12 mouse cellular contexts compared by ENCODE assay signal in the genomic region with DNA sequence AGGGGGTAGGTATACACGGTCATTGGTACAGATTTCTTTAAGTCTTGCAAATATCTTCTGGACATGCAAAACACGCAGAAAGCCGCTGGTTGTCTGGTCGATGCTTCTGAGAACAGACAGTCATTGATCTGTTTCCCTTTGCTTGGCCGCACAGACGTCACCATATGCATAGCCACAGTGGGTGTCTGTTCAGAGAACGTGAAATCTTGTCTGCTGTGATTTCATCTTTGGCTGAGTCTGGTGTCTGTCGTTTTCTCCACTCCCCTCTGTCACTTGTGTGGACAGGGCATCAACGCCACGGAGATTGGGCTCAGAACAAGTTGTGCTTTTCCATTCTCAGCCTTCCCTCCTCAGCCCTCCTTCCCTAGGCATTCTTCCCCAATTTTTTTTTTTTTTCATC.
DNase-seq lines count a peak whose midpoint lies in the region; ATAC-seq lines count a peak whose summit lies in the region.
"Had no signal": no experiment of that assay in that cellular context is flagged by ENCODE, and none has a peak within 500 bp of the region (broad histone marks: within the 10 kb centered on the region; RNA-seq: fewer than 3 reads in every experiment).

No protein-coding gene starts in this region.

- no peak overlapping the region for H3K4me3 ChIP-seq in forebrain, embryonic 10.5 days
- H3K4me3 ChIP-seq in forebrain, embryonic 11.5 days (ENCODE audit: low read depth, low read length), result no peak overlapping the region
- no peak overlapping the region for H3K4me3 ChIP-seq in hindbrain, embryonic 10.5 days
- H3K4me3 ChIP-seq: liver, embryonic 13.5 days had no signal

- no peaks in the 10 kb centered on the region for H3K27me3 ChIP-seq in forebrain, embryonic 10.5 days (ENCODE audit: poor library complexity, severe bottlenecking)
- no peaks in the 10 kb centered on the region for H3K27me3 ChIP-seq in forebrain, embryonic 11.5 days (ENCODE audit: control insufficient read depth, insufficient read depth, low read length)
- H3K27me3 ChIP-seq in hindbrain, embryonic 10.5 days (ENCODE audit: insufficient read depth, poor library complexity, severe bottlenecking), result no peaks in the 10 kb centered on the region
- H3K27me3 ChIP-seq: liver, embryonic 13.5 days had no signal

- ATAC-seq in forebrain, embryonic 11.5 days (replicated peaks; ENCODE audit: low FRiP score), result no peak

- intact Hi-C loops in gastrocnemius, postnatal 14 days (cut with DNase I; ENCODE audit: low total_unique reads), result loop anchor here (10.0 kb wide), 1 partner anchor 1803 kb away; no protein-coding TSS in a partner anchor

- H3K9ac ChIP-seq in forebrain, embryonic 11.5 days (ENCODE audit: low read length), result no peak overlapping the region
- H3K9ac ChIP-seq: liver, embryonic 13.5 days had no signal

- DNase-seq in forebrain, embryonic 10.5 days (ENCODE audit: extremely low spot score, low spot score), result no peak
- no peak for DNase-seq in forebrain, embryonic 11.5 days (ENCODE audit: low spot score)
- peak; percentile 29 to 51 for DNase-seq in right cerebral cortex, postnatal 10 days (ENCODE audit: low spot score in 2 of 2)
- DNase-seq in right cerebral cortex, postnatal 4 days, result no peak
- DNase-seq in hindbrain, embryonic 10.5 days (ENCODE audit: low spot score), result peak; percentile 16
- no peak for DNase-seq in spleen, postnatal 14 days (ENCODE audit: low spot score in 2 of 2)
- no peak for DNase-seq in thymus, postnatal 36 days
- DNase-seq in gastrocnemius, postnatal 14 days, result no peak
- DNase-seq: adrenal gland, adult 2 months; embryo, embryonic 11 days; liver, embryonic 13.5 days; lung, postnatal 14 days had no signal

- H3K27ac ChIP-seq in forebrain, embryonic 10.5 days, result 0 out of 2 replicates have a peak overlapping the region, but pooled peaks have one; percentile 20
- H3K27ac ChIP-seq in forebrain, embryonic 11.5 days (ENCODE audit: low read depth, low read length), result no peak overlapping the region
- H3K27ac ChIP-seq in hindbrain, embryonic 10.5 days, result no peak overlapping the region
- H3K27ac ChIP-seq: liver, embryonic 13.5 days had no signal

- no peaks in the 10 kb centered on the region for H3K36me3 ChIP-seq in forebrain, embryonic 10.5 days (replicated peaks)
- no peaks in the 10 kb centered on the region for H3K36me3 ChIP-seq in forebrain, embryonic 11.5 days (ENCODE audit: control insufficient read depth, insufficient read depth, low read length)
- no peaks in the 10 kb centered on the region for H3K36me3 ChIP-seq in hindbrain, embryonic 10.5 days
- H3K36me3 ChIP-seq: liver, embryonic 13.5 days had no signal

- no peak overlapping the region for H3K4me2 ChIP-seq in forebrain, embryonic 11.5 days (ENCODE audit: low read depth, low read length, severe bottlenecking)
- H3K4me2 ChIP-seq: liver, embryonic 13.5 days had no signal

- H3K4me1 ChIP-seq in forebrain, embryonic 10.5 days, result peaks cover 2% of the 10 kb centered on the region; the same call in 1 of the 2 replicates
- no peaks in the 10 kb centered on the region for H3K4me1 ChIP-seq in forebrain, embryonic 11.5 days (replicated peaks; ENCODE audit: control insufficient read depth, insufficient read depth, low read length)
- peaks cover 10% of the 10 kb centered on the region; the same call in 1 of the 2 replicates for H3K4me1 ChIP-seq in hindbrain, embryonic 10.5 days (replicated peaks)
- H3K4me1 ChIP-seq: liver, embryonic 13.5 days had no signal

- no peaks in the 10 kb centered on the region for H3K9me3 ChIP-seq in forebrain, embryonic 10.5 days
- H3K9me3 ChIP-seq in forebrain, embryonic 11.5 days (ENCODE audit: control insufficient read depth, low read length), result no peaks in the 10 kb centered on the region
- H3K9me3 ChIP-seq in hindbrain, embryonic 10.5 days, result peaks cover 2% of the 10 kb centered on the region; the same call in 1 of the 2 replicates
- H3K9me3 ChIP-seq: liver, embryonic 13.5 days had no signal

- 79% methylated on average over 10 of the region's 10 CpGs for WGBS in forebrain, embryonic 10.5 days
- WGBS in forebrain, embryonic 11.5 days, result 70% methylated on average over 10 of the region's 10 CpGs
- WGBS in hindbrain, embryonic 10.5 days, result 70% methylated on average over 10 of the region's 10 CpGs

Comparison
In these comparisons a context has a peak if more than half of its experiments do, and no peak if none do; other contexts are left out.
1. DNase-seq: peak in right cerebral cortex, postnatal 10 days (2 of 2) and hindbrain, embryonic 10.5 days (single experiment); none in forebrain, embryonic 10.5 days (single experiment), forebrain, embryonic 11.5 days (single experiment), right cerebral cortex, postnatal 4 days (single experiment), spleen, postnatal 14 days (0 of 2), thymus, postnatal 36 days (0 of 2) and gastrocnemius, postnatal 14 days (single experiment).